Mouse (Mus musculus) liver, embryonic 12.5 days (tissue): ENCODE data around the gene Gpatch3. TPM values are rescaled to one million over a fixed set of nuclear protein-coding genes. Genes with fewer than 3 reads are reported as not detected.

ENCODE experiments used
- ATAC-seq: fragments of 200-750 bp; cut with Nextera tagmentation; 2 replicates; pipeline ENCODE4 v1.8.0; 2017; ENCODE audit warnings: moderate number of reproducible peaks, mild to moderate bottlenecking, moderate library complexity
- H3K27ac ChIP-seq: fragments of 300-500 bp; sonication (generic); 2 replicates; pipeline ENCODE4 v1.5.1; 2016; ENCODE audit warnings: mild to moderate bottlenecking
- H3K27me3 ChIP-seq: fragments of 300-500 bp; sonication (generic); replicated peaks from 2 replicates; pipeline ENCODE4 v1.6.1; 2016; ENCODE audit warnings: mild to moderate bottlenecking, moderate library complexity
- H3K36me3 ChIP-seq: fragments of 300-500 bp; sonication (generic); 2 replicates; pipeline ENCODE4 v1.6.1; 2016; ENCODE audit warnings: mild to moderate bottlenecking, moderate library complexity
- H3K4me1 ChIP-seq: fragments of 300-500 bp; sonication (generic); 2 replicates; pipeline ENCODE4 v1.6.1; 2016
- H3K4me2 ChIP-seq: fragments of 300-500 bp; sonication (generic); 2 replicates; pipeline ENCODE4 v1.6.1; 2016; ENCODE audit warnings: mild to moderate bottlenecking, moderate library complexity
- H3K4me3 ChIP-seq: fragments of 300-500 bp; sonication (generic); 2 replicates; pipeline ENCODE4 v1.5.1; 2016; ENCODE audit warnings: mild to moderate bottlenecking, moderate library complexity
- H3K9ac ChIP-seq: fragments of 300-500 bp; sonication (generic); 2 replicates; pipeline ENCODE4 v1.6.1; 2016; ENCODE audit warnings: mild to moderate bottlenecking, moderate library complexity
- H3K9me3 ChIP-seq: fragments of 300-500 bp; sonication (generic); replicated peaks from 2 replicates; pipeline ENCODE4 v1.6.1; 2016; ENCODE audit warnings: mild to moderate bottlenecking, moderate library complexity
- WGBS: fragments of 180-500 bp; shearing (Covaris S2); methylation state at CpG from one replicate; pipeline ENCODE4 v1.1.7; 2016; ENCODE audit not compliant: insufficient replicate concordance; 5-methylcytosine and 5-hydroxymethylcytosine counted together
- polyA plus RNA-seq: library from polyadenylated mRNA; unstranded; fragments of >200 nt; fragmentation: Nextera tagmentation; extraction: Ambion mirVana; gene quantifications from 2 replicates; pipeline ENCODE4 v1.2.1, GENCODE M21; 2016

Gpatch3 gene
- polyA plus RNA-seq, 1 experiment from 2014 or later, result 8.9 TPM

DNA sequence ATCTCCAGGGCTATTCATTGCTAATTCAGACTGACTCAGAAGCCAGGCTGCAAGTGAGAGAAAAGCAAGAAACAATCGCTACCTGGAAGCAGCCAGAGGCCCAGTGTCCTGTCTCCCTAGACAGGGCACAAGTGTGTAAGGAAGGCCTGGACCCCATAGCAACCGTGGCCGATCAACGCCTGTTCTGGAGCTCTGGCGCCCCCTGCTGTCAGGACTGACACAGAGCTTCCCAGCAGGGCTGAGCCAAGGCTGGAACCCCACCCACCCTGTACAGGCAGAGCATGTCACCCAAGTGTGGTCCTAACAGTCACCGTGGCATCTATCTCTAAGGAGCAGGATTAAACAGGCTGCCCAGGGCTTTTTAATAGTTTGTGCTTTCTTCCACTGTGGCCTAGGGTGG is 35.2 kb downstream of the Gpatch3 start:
- Histone ChIP-seq H3K9ac (no peak overlapping the region), H3K9me3 (peaks cover 8% of the 10 kb centered on the region; the same call in 1 of the 2 replicates), H3K4me1 (peaks cover 29% of the 10 kb centered on the region), H3K36me3 (peaks cover 67% of the 10 kb centered on the region), H3K4me3 (no peak overlapping the region), H3K27ac (no peak overlapping the region), H3K4me2 (no peak overlapping the region), H3K27me3 (no peaks in the 10 kb centered on the region)
- ATAC-seq, result peak; percentile 61
- WGBS, result 11% methylated on average over 6 of the region's 6 CpGs

DNA sequence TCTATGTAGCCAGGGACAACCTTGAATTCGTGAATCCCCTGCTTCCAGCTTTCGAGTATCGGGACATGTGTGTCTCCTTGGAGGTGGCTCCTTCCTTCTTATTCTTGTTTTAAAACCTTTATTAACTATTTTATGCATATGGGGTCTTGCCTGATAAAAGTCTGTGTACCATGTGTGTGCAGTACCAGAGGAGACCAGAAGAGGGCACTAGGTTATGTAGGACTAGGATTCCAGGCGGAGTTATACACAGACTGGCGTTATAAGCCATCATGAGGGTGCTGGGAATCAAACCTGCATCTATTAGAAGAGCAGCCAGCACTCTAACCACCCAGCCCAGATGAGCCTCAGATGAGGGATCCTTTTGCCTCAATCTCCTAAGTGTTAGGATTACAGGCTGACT is 37.3 kb downstream of the Gpatch3 start:
- H3K9me3 ChIP-seq, result peaks cover 8% of the 10 kb centered on the region; the same call in 1 of the 2 replicates
- 90% methylated on average over 5 of the region's 5 CpGs for WGBS
- H3K27me3 ChIP-seq, result no peaks in the 10 kb centered on the region
- H3K9ac ChIP-seq, result no peak overlapping the region
- ATAC-seq, result no peak
- no peak overlapping the region for H3K4me3 ChIP-seq
- H3K36me3 ChIP-seq, result peaks cover 53% of the 10 kb centered on the region
- peaks cover 35% of the 10 kb centered on the region for H3K4me1 ChIP-seq
- H3K27ac ChIP-seq, result 0 out of 2 replicates have a peak overlapping the region, but pooled peaks have one; percentile 3
- no peak overlapping the region for H3K4me2 ChIP-seq

DNA sequence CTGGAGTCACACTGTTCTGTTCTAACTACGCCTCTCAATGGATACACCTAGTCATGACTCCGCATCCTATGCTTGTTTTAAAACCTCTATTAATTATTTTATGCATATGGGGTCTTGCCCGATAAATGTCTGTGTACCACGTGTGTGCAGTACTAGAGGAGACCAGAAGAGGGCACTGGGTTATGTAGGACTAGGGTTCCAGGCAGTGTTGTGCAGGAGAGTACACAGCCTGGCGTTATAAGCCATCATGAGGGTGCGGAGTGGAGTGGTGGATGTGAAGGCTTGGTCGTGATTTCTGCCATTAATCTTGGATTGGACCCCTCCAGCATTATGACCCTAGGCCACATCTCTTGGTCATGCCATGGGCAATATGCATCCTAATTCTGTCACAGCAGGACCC is 37.9 kb downstream of the Gpatch3 start:
- Histone ChIP-seq H3K27me3 (no peaks in the 10 kb centered on the region), H3K4me2 (no peak overlapping the region), H3K4me3 (no peak overlapping the region), H3K9me3 (peaks cover 8% of the 10 kb centered on the region; the same call in 1 of the 2 replicates), H3K27ac (no peak overlapping the region), H3K4me1 (peaks cover 31% of the 10 kb centered on the region), H3K9ac (no peak overlapping the region), H3K36me3 (peaks cover 51% of the 10 kb centered on the region)
- ATAC-seq, result no peak
- 87% methylated on average over 7 of the region's 7 CpGs for WGBS

DNA sequence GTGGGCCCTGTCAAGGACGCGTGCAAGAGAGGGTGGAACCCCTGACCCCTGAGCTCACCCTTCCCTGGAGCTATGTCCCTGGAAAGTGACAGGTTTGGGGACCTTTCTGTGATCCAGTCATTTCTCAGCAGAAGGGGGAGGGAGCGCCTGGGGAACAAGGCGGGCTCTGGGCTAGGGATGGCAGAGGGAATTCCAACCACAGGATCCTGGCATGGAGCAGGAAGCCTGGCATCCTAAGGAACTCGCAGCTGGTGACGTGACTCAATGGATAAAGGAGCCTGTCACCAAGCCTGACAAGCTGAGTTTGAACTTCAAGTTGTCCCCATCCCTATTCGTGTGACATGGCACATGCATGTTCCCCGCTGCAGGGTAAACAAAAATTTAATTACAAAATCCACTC is 38.5 kb downstream of the Gpatch3 start:
- peaks cover 47% of the 10 kb centered on the region for H3K36me3 ChIP-seq
- no peak overlapping the region for H3K4me3 ChIP-seq
- H3K4me1 ChIP-seq, result peaks cover 30% of the 10 kb centered on the region
- no peak overlapping the region for H3K9ac ChIP-seq
- no peak overlapping the region for H3K27ac ChIP-seq
- H3K27me3 ChIP-seq, result no peaks in the 10 kb centered on the region
- ATAC-seq, result no peak
- H3K4me2 ChIP-seq, result no peak overlapping the region
- WGBS, result 86% methylated on average over 8 of the region's 8 CpGs
- H3K9me3 ChIP-seq, result peaks cover 8% of the 10 kb centered on the region; the same call in 1 of the 2 replicates

DNA sequence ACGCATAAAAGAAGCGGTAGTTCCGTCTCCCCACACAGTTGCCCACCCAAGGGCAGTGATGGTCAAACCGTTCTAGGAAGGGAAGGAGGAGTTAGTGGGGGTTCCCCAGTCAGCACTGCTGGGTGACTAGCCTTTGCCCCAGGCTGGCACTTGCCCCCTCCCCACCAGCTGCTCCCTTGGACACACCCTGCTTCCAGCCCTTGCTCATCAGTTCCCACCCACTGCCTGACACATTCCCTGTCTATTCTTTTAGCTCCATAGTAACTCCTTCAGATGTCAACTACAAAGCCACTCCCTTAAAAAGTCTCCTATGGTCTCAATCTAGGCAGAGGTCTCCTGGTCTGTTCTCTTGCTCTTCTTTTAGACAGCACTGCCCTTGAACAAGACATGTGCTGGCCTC is 39.3 kb downstream of the Gpatch3 start:
- peaks cover 30% of the 10 kb centered on the region for H3K4me1 ChIP-seq
- H3K27me3 ChIP-seq, result no peaks in the 10 kb centered on the region
- peaks cover 40% of the 10 kb centered on the region for H3K36me3 ChIP-seq
- 84% methylated on average over 4 of the region's 4 CpGs for WGBS
- no peak overlapping the region for H3K27ac ChIP-seq
- H3K4me2 ChIP-seq, result no peak overlapping the region
- H3K9ac ChIP-seq, result no peak overlapping the region
- H3K4me3 ChIP-seq, result no peak overlapping the region
- peaks cover 8% of the 10 kb centered on the region; the same call in 1 of the 2 replicates for H3K9me3 ChIP-seq
- ATAC-seq, result no peak

DNA sequence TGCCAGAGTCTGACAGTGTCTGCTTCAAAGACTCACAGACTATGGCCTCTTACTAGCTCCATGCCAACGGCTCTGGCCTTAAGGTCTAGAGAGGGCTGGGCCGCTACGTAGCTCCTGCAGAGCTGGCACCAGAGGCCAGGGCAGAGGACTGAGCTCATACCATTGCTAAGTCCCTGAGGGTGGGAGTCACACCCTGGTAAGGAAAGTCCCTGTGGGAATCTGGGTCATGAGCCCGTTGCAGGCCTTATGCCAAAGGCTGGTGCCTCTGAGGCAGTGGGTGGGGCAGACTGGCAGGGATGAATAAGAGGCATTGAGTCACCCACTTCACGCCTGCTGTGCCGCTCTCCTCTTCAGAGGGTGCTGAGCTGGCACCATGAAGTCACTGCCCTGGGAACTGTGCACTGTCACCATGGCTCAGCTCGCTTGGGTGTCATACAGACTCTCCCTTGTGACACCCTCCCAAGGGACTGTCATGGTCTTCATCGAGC is 39.8 kb downstream of the Gpatch3 start:
- Histone ChIP-seq H3K27me3 (no peaks in the 10 kb centered on the region), H3K9me3 (peaks cover 8% of the 10 kb centered on the region; the same call in 1 of the 2 replicates), H3K4me2 (no peak overlapping the region), H3K4me3 (no peak overlapping the region), H3K36me3 (peaks cover 43% of the 10 kb centered on the region), H3K9ac (no peak overlapping the region), H3K4me1 (peaks cover 30% of the 10 kb centered on the region), H3K27ac (no peak overlapping the region)
- WGBS, result 75% methylated on average over 8 of the region's 8 CpGs
- ATAC-seq, result peak; percentile 36; the same call in 1 of the 2 replicates

DNA sequence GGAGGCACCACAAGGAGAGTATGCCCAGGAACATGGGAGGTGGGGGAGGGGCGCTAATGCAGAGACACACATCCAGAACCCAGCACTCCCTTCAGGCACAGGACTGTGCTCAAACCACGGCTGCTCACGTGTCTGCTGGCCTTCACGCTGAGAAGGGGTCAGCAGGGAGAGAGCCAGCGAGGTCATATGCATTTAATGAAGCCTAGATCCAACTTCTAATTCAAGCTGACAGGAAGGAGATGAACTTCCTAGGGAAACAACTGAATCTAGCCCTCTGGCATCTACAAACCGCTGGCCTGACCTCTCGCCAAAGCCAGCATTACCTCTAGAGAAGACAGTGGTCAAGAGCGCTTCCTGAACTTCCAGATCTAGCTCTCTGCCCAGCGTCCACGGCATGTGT is 40.9 kb downstream of the Gpatch3 start:
- Histone ChIP-seq H3K9ac (no peak overlapping the region), H3K9me3 (peaks cover 8% of the 10 kb centered on the region; the same call in 1 of the 2 replicates), H3K4me1 (peaks cover 31% of the 10 kb centered on the region), H3K36me3 (peaks cover 40% of the 10 kb centered on the region), H3K4me2 (no peak overlapping the region), H3K27me3 (no peaks in the 10 kb centered on the region), H3K27ac (no peak overlapping the region), H3K4me3 (no peak overlapping the region)
- WGBS, result 53% methylated on average over 10 of the region's 10 CpGs
- no peak for ATAC-seq

DNA sequence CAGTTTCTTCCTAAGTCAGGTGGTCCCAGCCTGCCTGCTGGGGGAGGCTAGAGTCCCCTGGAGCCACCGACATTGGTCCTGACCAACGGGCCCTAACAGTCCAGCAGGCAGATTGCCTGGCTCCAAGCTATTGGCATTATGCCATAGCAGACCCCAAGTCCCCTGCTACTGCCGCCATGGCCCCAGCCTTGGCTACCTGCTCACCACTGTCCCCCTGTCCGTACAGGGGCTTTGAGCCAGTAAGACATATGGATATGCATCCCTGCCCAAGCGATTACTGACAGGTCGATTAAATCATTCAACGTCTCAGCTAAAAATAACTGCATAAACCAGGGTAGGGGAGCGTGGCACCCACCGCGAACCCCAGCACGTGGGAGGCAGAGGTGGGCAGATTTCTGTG is 43.4 kb downstream of the Gpatch3 start:
- Histone ChIP-seq H3K27me3 (no peaks in the 10 kb centered on the region), H3K9ac (no peak overlapping the region), H3K27ac (no peak overlapping the region), H3K4me1 (peaks cover 33% of the 10 kb centered on the region), H3K9me3 (no peaks in the 10 kb centered on the region), H3K36me3 (peaks cover 25% of the 10 kb centered on the region), H3K4me2 (no peak overlapping the region), H3K4me3 (no peak overlapping the region)
- WGBS, result 80% methylated on average over 11 of the region's 11 CpGs
- ATAC-seq, result no peak

DNA sequence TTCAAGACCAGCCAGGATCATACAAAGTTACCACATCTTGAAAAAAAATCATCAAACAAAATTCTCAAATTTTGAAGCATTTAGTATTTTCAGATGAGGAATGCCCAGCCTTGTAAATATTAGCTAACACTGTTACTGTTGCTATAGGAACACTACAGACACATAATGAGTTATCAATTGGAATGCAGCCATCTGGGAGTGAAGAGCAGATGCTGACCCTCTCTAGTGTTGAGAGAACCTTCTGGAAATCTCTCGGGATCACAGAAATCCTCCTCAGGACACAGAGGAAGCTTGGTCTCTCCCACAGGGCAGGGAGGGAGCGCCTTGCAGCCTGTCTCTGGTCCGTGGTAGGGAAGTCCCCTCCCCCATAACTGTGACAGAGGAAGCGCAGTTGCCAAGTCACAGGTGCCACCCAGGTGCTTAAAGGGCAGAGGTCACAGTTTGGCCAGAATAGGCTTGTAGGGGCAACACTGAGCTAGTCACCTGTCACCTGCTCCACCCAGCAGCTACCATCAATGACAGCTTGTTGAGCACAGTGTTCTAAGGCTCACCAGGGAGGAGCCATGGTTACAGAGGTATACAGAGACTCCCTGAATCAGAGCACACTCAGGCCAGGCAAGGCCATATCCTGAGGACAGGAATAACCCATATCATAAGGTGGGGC is 45.1 kb downstream of the Gpatch3 start:
- Histone ChIP-seq H3K36me3 (peaks cover 16% of the 10 kb centered on the region; the same call in 1 of the 2 replicates), H3K4me1 (peaks cover 44% of the 10 kb centered on the region), H3K4me2 (no peak overlapping the region), H3K27ac (no peak overlapping the region), H3K9ac (no peak overlapping the region), H3K9me3 (no peaks in the 10 kb centered on the region), H3K4me3 (no peak overlapping the region), H3K27me3 (no peaks in the 10 kb centered on the region)
- ATAC-seq, result no peak
- WGBS, result 61% methylated on average over 4 of the region's 4 CpGs

DNA sequence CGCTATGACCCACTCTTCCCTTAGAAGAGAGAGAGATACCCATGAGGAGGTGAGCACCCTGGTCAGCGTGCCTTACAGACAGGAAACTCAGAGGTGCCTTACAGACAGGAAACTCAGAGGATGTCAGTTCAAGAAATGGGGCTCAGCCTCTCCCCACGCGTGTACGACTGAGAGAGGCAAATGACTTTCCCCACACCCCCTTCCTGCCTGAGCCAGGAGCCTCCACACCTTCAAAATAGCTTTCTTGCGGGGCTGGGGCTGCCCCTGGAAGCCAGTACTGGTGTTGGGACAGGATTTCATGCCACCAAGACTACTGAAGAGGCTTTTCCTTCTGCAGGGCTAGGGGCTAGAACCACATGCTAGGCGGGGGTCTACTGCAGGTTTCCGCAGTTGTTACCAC is 46.1 kb downstream of the Gpatch3 start:
- Histone ChIP-seq H3K27ac (no peak overlapping the region), H3K4me3 (no peak overlapping the region), H3K27me3 (no peaks in the 10 kb centered on the region), H3K9me3 (no peaks in the 10 kb centered on the region), H3K4me1 (peaks cover 52% of the 10 kb centered on the region), H3K36me3 (peaks cover 19% of the 10 kb centered on the region; the same call in 1 of the 2 replicates), H3K4me2 (no peak overlapping the region), H3K9ac (no peak overlapping the region)
- 74% methylated on average over 8 of the region's 8 CpGs for WGBS
- ATAC-seq, result no peak

DNA sequence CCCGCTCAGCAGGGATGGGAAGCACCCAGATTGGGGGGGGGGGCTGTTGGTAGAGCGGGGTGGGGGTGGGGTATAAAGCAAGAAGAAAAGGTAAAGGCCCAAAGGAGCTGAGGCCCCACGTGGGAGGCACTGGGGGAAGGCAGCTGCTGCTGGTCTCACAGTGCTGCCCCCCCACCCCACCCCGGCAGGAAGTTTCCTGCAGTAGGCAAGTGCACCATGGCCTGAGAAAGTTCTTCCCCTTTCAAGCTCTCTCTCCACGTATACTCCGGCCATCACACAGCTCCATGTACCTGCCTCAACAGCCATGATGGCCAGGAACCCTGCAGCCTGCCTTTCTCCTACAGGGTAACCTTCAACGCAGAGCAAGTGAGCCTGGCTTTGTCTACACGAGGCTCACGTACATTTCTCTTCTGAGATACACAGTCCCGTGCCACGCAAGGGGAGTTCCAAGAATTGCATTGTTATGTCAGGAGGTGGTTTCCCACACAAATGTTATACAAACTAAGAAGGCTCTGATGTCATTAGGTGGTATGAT is 47.7 kb downstream of the Gpatch3 start:
- WGBS, result 51% methylated on average over 11 of the region's 11 CpGs
- Histone ChIP-seq H3K4me2 (no peak overlapping the region), H3K36me3 (peaks cover 30% of the 10 kb centered on the region), H3K4me3 (no peak overlapping the region), H3K9ac (no peak overlapping the region), H3K4me1 (peaks cover 56% of the 10 kb centered on the region), H3K27me3 (no peaks in the 10 kb centered on the region), H3K9me3 (no peaks in the 10 kb centered on the region), H3K27ac (no peak overlapping the region)
- ATAC-seq, result no peak

DNA sequence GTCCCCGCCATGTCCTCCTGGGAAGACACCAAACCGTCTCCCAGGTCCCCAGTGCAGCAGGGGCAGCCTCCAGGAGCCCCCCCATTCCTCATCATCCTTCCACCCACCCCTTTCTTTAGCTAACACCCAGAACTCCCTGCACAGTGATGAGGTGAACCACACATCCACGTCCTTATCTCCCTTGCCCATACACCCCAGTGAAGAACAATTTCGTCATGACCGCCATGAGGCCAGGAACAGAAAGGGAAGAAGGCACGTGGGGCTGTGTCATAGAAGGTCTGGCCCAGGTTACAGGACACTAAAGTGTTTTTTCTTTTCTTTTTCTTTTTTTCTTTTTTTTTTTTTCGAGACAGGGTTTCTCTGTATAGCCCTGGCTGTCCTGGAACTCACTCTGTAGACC is 50.3 kb downstream of the Gpatch3 start:
- Histone ChIP-seq H3K27ac (peak overlapping the region; percentile 67), H3K9ac (no peak overlapping the region), H3K36me3 (peaks cover 26% of the 10 kb centered on the region), H3K4me1 (peaks cover 60% of the 10 kb centered on the region), H3K27me3 (no peaks in the 10 kb centered on the region), H3K9me3 (no peaks in the 10 kb centered on the region), H3K4me2 (no peak overlapping the region), H3K4me3 (no peak overlapping the region)
- ATAC-seq, result peak; percentile 84
- WGBS, result 37% methylated on average over 7 of the region's 7 CpGs
